Mouse (Mus musculus): ENCODE data around the gene March9.

DNA sequence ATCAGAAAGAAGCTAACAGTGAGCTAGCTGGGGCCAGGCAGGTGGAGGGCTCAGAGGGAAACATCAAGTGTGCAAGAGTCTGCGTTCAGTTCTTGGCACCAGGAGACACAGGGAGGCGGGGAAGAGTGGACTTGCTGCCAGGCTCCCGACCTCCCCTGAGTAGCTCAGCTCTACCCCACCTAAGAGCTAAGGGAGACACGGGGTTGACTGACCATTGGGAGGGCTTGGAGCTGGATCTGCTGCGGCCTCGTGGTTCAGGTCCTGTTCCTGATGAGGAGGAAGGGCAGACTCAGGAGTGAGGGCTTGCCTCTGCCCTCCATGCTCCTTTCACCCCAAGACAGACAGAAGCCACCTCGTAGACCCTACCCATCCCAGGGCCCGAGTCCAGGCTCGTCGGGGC, 39.2 kb upstream of the March9 start:
- TF ChIP-seq EP300 (IDR thresholded peaks at IDR 0.05; ENCODE audit: low read depth) (no peak), CTCF (IDR thresholded peaks at IDR 0.05; ENCODE audit: low read depth) (no peak)

Measured in liver, postnatal 0 days (tissue).